Mouse (Mus musculus) T-cell, adult 2 months (primary cell): ENCODE measurements around the gene Tanc2.

Experiments
- DNase-seq: peaks from one replicate; pipeline ENCODE4 v3.0.0; 2022; ENCODE audit warnings: low spot score

The Tanc2 gene

DNA sequence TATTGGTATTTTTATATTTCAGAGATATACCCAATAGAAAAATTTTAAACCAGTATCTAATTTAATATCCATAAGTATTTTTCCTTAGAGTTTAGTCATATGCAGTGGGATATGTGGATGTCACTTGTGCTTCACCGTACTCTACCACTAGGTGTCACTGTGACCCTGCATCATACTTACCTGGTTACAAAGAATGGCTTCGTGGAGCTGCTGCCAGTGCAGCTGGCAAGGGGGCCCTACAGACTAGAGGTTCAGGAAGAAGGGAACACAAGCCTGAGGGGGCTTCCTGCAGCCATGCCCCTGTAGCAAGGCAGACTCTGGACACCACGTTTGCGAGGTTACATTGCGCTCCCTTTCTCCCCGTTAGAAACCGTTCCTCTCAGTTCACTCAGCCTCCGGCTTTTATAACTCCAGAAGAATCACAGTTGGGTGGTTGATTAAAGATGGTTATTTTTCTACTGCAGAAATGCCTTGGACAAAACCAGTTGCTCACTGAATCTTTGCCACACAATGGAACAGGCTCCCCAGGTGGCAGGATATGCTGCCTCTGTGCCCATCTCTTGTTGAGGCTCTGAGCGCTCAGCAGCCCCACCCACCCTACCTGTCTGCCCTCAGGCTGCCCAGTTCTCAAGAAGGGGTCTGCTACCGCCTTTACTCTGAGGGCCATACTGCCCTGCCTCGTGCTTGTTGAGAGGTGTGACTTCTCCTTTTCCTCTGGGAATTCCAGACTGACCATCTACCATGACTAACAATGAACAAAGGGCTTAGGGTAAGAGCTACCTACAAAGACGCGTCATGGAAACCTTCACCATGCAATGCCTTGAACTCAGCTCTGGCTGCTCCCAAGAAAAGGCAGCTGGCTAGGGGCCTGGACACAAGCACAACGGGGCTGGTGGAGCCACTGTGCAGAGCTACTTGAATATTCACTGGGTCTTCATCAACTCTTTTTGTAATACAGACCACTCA is 337.6 kb downstream of the Tanc2 start:
- DNase-seq = peak; percentile 58

DNA sequence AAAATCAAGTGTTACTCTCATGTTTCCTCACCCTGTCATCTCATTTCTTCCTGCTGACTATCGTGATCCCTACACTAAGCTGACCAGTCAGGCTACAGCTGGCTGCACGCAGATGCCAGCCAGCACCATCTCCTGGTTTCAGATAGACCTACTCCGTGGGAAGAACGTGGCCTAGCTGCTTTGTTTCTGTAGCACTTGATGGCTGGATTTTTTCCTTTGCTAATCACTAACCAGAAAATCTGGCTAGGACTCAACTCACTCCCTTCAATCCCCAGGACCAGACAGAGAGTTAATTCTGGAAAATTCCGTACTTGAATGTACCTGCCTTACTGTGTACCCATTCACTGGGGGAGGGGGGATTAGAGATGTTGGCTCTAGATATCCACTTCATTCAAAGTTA is 338.4 kb downstream of the Tanc2 start:
- DNase-seq = no peak

DNA sequence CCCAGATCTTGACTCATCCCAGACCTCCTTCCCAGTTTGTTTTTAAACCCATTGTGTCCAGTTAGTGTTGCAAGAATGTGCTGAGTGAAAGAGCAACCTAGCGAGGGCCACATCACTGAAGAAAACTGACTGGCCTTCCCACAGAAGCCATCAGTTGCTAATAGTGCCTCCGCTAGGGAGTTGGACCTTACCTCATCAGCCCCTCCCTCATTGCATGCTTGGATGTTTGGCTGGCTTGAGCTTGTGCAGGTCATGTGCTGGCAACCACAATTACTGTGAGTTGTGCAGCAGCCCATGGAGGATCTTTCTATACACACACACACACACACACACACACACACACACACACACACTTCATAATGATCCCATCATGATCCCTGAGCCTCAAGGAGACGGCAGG is 341.6 kb downstream of the Tanc2 start:
- no peak for DNase-seq

DNA sequence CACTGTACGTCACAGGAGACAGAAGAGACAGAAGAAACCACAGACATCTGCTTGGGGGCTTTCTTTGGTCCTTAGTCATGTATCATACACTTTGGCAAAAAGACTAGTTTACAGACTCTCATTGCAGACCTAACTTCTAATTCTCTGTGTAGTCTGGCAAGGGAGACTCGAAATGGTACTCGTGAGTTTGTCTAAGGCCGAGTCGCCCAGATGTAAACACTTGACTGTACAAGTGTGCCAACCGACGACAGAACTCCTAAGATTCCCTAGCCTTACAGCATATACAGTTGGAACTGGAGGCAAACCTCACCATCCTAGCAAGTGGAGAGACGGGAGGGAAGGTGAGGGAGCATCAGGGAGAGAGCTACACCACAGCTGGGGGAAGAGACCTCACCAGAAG is 344.0 kb downstream of the Tanc2 start:
- DNase-seq = no peak

DNA sequence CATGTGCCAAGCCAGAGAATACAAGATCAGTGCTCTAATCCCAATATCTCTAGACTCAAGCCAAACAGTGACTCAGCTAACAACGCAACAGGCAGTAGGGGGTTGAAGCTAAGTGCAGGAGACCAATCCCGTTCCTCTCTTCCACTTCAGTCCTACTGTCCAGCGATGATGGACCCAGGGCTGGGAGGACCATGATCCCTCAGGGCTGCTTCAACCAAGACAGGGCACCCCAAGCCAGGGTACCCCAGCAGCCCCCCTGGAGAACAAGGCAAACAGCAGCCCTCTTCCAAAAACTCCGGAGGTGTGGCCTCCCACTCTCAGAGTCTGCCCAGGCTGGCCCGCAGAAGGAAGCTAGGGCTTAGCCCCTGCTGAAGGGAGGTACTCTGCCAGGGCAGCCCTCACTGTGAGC is 344.5 kb downstream of the Tanc2 start:
- DNase-seq = no peak

DNA sequence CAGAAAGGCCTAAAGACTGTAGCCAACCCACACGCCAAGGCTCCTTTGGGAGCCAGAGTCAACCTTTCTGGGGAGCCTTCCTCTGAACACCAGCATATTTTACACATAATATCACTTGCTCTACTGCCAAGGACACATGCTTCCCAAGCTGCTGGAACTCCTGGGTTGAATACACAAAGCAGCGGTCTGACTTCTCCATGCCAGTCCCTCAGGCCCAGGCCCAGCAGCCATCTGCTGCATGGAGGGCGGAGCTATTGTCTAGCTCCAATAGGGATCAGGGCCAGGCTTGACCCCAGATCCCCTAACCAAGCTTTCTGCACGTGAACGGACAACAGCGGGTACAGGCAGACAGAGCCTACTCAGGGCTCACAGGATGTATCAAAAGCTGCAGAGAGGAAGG is 345.0 kb downstream of the Tanc2 start:
- DNase-seq = no peak

DNA sequence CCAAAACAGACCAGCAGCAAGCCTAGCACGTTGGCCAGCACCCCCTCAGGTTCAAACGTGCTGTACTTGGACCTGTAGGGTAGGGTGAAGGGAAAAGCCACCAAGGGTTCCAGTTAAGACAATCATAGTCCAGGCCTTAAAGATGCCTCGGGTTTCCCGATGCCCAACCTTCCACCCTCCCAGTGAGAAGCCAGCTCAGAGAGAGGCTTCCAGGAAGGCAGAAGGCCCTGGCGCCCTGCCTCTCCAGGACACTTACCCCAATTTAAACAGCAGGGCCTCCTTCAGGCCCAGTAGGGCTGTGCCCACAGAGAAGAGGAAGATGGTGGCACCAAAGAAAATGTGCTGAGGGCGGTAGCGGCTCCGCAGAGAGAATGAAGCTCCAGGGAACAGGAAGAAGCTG is 345.7 kb downstream of the Tanc2 start:
- no peak for DNase-seq

DNA sequence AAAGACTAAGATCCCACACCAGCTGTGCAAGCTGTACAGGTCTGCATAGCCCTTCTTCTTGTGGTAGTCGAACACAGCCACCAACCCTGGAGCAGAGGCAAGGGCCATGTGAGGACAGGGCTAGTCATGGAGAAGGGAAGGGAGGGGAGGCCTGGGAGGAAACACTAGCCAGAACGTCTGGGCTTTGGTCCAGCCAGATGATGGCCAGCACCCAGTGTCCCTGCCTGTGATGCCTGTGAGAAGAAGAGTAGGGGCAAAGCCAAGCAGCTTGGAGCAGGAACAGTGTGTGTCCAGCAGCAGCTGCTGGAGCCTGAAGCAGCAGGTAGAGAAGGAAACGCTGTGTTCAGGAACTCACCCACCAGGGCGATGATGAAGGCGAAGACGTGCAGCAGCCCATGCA is 346.4 kb downstream of the Tanc2 start:
- DNase-seq = no peak

DNA sequence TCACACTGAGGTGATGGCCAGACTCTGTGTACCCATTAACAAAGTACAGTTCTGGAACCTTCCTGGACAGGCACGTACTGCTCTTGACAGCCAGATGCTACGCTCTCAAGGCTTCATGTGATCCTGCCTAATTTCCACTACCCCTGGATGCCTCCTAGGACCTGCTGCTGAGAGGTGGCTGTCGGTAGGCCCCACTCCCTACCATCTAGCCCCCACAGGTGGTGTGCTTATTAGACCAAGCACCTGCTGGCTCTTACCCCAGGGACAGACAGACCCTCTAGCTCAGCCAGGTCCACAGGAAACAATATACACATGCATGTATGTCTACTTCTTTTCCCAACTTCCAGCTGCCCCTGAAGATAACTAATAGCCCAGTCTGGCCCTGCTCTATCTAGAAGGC is 347.2 kb downstream of the Tanc2 start:
- no peak for DNase-seq

DNA sequence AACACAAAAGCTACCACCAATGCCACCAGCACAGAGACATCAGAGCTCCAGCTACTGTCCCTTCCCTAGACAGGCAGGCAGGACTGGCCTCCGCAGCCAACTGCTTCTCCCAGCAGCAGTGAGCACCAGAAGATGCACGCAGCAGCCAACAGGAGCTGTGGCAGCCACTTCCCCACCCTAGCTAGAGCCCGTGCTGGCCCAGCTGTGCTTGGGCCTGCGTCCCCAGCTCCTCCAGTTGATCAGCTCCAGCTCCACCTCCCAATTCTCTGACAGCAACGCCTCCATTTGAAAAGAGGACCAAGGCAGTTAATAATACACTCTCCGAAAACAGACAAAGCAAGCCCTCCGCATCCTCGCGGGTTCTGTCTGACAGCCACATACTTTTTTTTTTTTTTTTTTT is 349.0 kb downstream of the Tanc2 start:
- DNase-seq = no peak

DNA sequence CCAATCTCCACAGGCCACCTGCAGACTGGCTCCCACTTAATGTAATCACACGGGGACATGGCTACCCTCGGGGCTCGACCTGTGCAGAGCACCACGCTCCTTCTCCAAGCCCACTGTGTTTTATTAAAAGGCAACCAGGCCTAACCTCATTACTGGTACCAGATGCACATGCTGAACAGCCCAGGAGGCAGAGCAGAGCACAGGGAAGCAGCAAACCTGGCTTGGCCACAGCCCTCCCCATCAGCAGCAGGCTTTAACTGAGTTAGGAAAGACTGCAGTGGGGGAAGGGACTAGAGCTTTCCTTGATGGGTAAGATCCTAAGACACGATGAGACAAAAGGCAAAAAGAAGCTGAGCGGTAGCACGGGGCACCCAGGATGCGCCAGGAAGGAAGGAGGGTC is 352.2 kb downstream of the Tanc2 start:
- DNase-seq = no peak

DNA sequence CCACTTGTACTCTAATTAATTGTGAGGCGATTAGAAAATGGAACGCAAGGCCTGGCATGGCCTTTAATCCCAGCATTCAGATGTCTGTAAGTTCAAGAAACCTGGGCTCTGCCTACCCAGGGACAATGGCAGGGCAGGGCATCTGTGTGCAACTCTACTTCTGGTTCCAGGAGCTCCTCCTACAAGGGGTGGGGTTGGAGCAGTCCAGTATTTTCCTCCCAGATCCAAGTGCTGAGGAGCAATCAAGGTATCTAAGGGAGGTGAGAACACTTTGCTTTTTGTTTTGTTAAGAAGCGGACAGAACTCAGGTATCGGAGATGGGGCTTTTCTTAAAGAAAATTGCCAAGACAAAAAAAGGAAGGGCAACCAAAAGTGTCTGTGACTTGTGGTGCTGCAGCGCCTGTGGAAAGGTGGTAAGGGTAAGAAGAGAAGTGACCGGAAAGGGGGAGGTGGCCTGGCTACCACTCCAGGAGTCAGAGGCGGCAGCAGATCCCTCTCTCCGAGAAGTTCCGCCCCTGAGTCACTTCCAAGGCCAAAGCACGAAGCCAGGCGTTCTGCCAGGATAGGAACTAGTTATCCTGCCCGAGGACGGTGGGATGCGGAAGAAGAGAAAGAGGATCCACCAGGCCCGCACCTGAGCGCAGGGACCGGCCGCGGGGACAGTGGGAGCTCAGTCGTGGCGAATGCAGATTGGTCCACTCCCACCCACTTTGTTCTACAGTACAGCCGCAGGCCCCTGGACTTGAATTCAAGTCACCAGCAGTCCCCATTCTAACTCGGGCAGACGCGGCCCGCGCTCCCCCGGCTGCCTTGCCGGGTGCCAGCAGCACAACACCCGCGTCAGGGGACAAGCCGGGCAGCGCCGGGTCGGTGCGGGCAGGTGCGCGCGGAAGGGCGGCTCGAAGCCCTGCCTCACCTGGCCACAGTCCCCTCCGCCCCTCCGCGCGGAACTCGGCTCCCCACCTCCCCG is 353.6 kb downstream of the Tanc2 start:
- DNase-seq = no peak

DNA sequence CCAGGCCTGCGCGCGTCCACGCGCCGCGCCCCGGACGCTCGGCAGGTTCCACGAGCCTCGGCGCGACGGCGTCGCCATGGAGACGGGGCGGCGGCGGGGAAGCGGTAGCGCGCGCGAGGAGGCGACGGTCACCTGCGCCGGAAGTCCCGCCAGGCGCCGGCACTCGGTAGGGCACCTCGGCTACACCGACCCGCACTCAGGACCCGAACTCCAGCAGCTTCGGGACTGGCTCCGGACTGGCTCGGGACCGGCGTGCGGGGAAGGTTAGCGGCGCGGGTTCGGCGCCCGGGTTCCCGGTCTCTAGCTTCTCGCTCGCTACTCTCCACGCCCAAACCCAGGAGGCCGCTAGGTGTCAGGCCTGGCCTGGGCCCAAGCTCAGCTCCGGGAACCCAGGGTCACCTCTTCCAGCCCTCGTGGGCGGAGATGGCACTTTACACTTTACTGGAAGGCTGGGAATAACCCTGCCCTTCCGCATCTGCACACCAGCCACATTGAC is 354.4 kb downstream of the Tanc2 start:
- DNase-seq = peak; percentile 53

DNA sequence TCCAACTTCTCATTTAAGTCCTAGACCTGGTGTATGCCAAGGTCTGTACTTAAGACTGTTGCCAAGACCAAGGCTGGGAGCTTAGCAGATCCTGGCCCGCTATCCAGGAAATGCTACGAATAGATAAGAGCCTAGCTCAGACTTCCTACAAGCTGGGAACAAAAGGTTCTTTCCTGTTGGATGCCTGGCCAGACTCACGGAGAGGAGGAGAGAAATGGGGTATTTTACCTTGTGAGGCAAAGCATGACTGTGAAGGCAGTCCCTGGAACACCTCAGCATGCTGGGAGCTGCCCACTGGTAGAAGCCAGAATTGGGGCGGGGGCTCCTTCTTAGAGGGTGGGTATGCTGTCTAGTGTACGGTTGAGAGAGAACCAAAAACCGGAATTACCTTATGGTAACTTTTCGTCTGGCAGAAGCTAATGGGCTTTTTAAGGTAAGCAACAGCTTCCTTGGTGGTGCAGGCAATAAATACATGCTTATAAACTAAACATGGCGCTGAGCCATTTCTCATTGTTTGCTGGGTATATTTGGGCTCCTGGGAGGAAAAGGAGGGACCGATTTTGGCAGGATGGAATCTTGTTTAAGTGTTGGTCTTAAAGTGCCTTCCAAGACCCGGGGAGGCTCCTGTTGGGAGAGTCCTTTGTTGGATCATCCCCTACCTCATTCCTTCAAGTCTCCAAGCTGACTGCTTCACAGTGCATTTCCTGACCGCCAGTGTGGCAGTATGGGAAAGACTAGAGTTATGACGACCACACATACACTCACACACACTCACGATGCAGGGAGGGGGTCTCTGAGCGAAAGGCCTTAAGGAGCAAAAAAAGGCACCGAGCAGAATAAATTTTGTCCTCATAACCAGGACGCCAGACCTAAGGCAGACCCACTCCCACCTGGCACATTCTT is 355.2 kb downstream of the Tanc2 start:
- DNase-seq = no peak

DNA sequence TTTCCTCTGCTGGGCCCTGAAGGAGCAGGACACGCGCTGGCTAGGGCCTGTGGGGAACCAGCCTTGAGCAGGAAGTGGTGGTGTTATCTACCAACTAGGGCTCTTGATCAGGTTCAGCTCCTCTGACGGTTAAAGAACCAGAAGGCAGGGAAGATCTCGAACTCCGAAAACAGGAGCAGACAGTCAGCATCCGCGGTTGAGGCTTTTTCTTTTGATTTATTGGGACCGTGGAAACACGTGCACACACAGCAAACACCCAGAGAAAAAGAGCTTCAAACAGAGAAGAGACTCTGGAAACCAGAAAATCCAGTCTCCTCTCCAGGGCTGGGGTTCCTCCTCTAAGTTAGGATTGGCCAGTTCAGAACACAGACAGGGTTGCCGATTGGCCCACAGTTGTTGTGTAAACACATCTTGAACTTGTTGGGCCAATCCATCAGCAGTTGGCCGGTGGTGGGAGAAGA is 356.9 kb downstream of the Tanc2 start:
- DNase-seq = peak; percentile 40

DNA sequence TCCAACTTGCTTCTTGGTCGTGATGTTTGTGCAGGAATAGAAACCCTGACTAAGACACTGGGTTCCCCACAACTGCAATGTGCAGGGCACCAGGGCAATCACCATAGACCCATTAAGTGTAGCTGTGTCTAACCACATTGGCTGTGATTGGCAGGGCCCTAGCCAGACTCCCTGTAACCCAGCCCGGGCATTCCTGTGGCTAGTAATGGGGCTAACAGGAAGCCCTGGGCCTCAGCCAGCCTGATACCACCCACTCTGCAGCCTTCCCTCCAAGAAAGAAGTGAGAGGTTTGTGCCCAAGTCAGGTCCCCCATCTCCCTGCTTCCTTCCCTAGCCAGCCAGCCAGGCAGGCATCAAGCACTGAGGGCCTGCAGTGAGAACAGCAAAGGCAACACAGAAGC is 358.5 kb downstream of the Tanc2 start:
- DNase-seq = no peak

DNA sequence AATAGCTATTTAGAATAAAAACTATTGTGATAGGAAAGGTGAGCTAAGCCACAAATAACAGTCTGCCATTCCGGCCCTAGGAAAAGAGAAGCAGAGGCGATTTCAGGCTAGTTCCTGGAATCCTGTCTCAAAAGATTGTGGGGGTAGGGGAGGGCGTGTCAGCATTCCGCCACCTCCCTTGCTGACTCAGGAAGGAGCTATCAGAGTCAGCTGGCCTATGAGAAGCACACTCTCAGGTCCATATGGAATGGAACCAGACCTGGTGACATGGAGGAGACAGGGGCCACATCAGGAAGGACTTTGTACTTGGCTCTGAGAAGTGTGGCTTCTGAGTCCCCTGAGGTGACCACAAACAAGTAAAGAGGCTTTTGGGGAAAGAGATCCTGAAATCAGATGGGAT is 360.7 kb downstream of the Tanc2 start:
- no peak for DNase-seq

DNA sequence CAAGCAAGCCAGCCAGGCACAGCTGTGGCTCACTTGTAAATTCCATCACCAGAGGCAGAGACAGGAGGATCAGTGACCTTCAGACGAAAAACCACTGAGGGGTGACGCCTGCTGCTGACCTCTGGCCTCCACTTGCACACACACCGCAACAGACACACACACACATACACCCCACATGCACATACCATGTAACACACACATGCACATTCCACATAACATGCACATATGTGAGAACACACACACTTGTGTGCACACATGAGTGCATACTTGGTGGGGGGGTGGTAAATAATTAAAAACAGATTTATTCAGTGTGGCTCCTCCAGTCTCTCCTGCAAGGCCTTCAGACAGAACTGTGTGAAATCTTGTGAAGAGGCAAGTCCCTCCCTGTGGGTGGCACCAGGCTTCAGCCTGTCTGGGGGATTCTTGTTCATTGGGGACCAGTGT is 361.8 kb downstream of the Tanc2 start:
- no peak for DNase-seq

DNA sequence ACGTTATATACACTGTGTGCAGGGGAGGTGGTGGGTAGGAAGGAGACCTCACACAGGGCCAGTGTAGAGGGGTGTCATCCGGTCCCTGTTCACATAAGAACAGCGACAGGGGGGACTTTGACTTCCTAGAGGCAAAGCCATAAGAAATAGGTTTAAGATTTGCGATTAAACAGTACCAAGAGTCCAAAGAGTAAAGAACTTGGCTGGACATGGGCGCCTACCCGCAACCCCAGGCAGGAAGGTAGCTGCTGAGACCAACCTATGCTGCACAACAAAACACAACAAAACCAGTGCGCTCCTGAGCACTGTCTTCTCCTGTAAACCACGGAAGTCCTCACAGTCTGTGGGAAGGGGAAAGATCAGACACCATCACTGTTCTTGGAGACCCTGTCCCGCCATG is 362.3 kb downstream of the Tanc2 start:
- no peak for DNase-seq

DNA sequence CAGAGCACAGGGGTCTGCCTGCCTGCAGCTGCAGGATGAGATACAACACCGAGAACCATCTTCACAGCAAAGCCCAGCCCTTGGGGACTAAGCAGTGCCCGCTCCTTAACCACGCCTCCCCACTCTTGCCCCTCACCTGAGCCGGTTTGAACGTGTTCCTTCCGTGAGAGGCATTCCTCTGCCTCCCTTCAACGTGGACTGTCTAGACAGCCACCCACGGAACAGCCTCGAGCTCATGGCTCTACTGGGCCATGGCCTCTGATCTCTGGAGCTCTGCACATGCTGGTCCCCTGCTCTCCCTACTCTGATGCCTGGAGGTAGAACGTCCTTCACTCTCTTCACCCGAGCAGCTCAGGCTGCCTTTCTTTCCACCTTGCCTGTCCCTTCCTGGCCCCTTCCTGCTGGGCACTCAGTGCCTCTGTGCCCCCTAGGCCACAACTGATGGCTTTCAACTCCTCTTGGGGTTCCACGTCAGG is 363.2 kb downstream of the Tanc2 start, which contains the start of gene Cyb561:
TSS of gene Cyb561 (minus strand) at position 426 of the 476 bp plus-strand sequence.
- DNase-seq = no peak

DNA sequence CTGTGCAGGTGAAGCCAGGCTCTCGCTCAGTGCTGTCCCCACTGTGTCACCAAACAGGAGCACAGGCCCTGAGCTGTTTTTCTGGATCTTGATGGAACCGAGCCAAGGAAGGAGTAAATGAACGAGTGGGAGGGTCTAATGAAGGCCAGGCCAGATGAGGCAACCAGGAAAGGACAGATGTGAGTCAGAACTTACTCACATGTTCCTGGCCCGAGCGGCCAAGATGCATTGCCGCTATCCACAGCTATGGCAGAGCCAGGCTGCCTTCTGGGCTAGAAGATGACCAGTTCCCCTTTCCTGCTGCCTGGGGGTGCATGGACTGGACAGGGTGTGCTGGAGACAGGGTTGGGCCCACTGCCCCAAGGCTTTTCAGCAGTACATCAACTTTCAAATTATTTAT is 363.6 kb downstream of the Tanc2 start:
- DNase-seq = no peak
